Mouse (Mus musculus) forebrain, embryonic 11.5 days (tissue): ENCODE data around the gene Wdr59. TPM values are rescaled to one million over a fixed set of nuclear protein-coding genes. Genes with fewer than 3 reads are reported as not detected.

Experiments
- ATAC-seq: fragments of 200-750 bp; cut with Nextera tagmentation; replicated peaks from 2 replicates; pipeline ENCODE4 v1.8.0; 2017; ENCODE audit warnings: moderate TSS enrichment; ENCODE audit not compliant: low FRiP score
- DNase-seq: peaks from one replicate; pipeline ENCODE4 v3.0.0-alpha.2; 2017; ENCODE audit warnings: low spot score
- H3K27ac ChIP-seq: fragments of 300-500 bp; sonication (generic); 2 replicates; pipeline ENCODE4 v1.5.1; 2014; ENCODE audit warnings: low read depth, low read length
- H3K27me3 ChIP-seq: fragments of 300-500 bp; sonication (generic); 2 replicates; pipeline ENCODE4 v1.6.1; 2014; ENCODE audit warnings: mild to moderate bottlenecking, low read length, mixed read lengths; ENCODE audit not compliant: control insufficient read depth, insufficient read depth
- H3K36me3 ChIP-seq: fragments of 300-500 bp; sonication (generic); 2 replicates; pipeline ENCODE4 v1.6.1; 2014; ENCODE audit warnings: mild to moderate bottlenecking, low read length, moderate library complexity, mixed read lengths; ENCODE audit not compliant: control insufficient read depth, insufficient read depth
- H3K4me1 ChIP-seq: fragments of 300-500 bp; sonication (generic); replicated peaks from 2 replicates; pipeline ENCODE4 v1.6.1; 2014; ENCODE audit warnings: low read length, mixed read lengths; ENCODE audit not compliant: control insufficient read depth, insufficient read depth
- H3K4me2 ChIP-seq: fragments of 300-500 bp; sonication (generic); 2 replicates; pipeline ENCODE4 v1.6.1; 2014; ENCODE audit warnings: low read depth, mild to moderate bottlenecking, low read length, moderate library complexity, mixed read lengths; ENCODE audit not compliant: severe bottlenecking
- H3K4me3 ChIP-seq: fragments of 300-500 bp; sonication (generic); 2 replicates; pipeline ENCODE4 v1.5.1; 2014; ENCODE audit warnings: low read depth, low read length
- H3K9ac ChIP-seq: fragments of 300-500 bp; sonication (generic); 2 replicates; pipeline ENCODE4 v1.6.1; 2014; ENCODE audit warnings: low read length
- H3K9me3 ChIP-seq: fragments of 300-500 bp; sonication (generic); 2 replicates; pipeline ENCODE4 v1.6.1; 2016; ENCODE audit warnings: low read length, mixed read lengths; ENCODE audit not compliant: control insufficient read depth
- WGBS: fragments of 180-500 bp; shearing (Covaris S2); extraction: QIAGEN DNeasy Blood & Tissue Kit; methylation state at CpG from one replicate; pipeline ENCODE4 v1.1.7; 2014; 5-methylcytosine and 5-hydroxymethylcytosine counted together
- polyA plus RNA-seq: library from polyadenylated mRNA; unstranded; fragments of >200 nt; fragmentation: Nextera tagmentation; extraction: Ambion mirVana; gene quantifications from 2 replicates; pipeline ENCODE4 v1.2.1, GENCODE M21; 2014

Wdr59 gene
- polyA plus RNA-seq, 1 experiment from 2014 or later, result 3.7 TPM

DNA sequence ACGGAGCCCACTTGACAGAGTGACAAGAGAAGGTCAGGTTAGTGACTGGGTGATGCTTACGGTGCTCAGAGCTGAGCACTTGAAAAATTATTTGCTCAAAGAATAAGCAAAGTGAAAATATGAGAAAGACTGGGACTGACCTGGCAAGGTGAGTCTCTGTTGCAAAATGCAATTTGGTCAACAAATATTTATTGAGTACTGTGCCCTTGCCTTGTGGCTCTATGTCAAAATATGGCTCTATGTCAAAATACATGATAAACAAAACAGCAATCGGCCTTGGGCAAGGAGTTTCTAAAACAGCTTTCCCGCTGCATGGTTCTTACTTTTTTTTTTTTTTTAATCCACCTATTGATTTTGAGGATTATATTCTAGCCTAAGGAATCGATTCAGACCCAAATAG lies 13.6 kb upstream of the Wdr59 start:
- no peaks in the 10 kb centered on the region for H3K9me3 ChIP-seq
- DNase-seq, result no peak
- ATAC-seq, result no peak
- H3K4me2 ChIP-seq, result peak overlapping the region; percentile 83; the same call in 1 of the 2 replicates
- peaks cover 18% of the 10 kb centered on the region for H3K4me1 ChIP-seq
- peak overlapping the region; percentile 96; the same call in 1 of the 2 replicates for H3K4me3 ChIP-seq
- no peaks in the 10 kb centered on the region for H3K36me3 ChIP-seq
- no peak overlapping the region for H3K27ac ChIP-seq
- H3K9ac ChIP-seq, result no peak overlapping the region; the same call in 1 of the 2 replicates
- no peaks in the 10 kb centered on the region for H3K27me3 ChIP-seq
- WGBS, result 40% methylated on average over 5 of the region's 5 CpGs

DNA sequence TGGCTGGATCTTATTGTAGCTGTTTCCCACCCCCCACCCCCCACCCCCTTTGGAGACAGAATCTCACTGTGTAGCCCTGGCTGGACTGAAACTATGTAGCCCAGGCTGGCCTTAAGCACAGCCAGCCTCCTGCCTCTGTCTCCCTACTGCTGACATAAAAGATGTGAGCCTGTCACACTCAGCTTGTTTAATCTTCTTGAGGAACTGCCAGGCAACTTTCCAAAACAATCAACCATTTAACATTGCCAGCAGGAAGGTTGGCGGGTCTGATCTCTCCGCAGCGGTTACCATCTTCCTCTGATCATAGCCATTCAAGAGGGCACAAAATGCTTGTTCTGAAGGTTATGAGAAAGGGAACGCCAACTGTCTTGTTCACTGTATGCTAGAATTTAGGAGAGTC lies 11.6 kb upstream of the Wdr59 start:
- Histone ChIP-seq H3K4me1 (peaks cover 8% of the 10 kb centered on the region), H3K27me3 (no peaks in the 10 kb centered on the region), H3K4me3 (no peak overlapping the region), H3K9me3 (no peaks in the 10 kb centered on the region), H3K27ac (no peak overlapping the region), H3K4me2 (no peak overlapping the region), H3K36me3 (no peaks in the 10 kb centered on the region), H3K9ac (no peak overlapping the region)
- no peak for DNase-seq
- 76% methylated on average over 4 of the region's 4 CpGs for WGBS
- ATAC-seq, result no peak

DNA sequence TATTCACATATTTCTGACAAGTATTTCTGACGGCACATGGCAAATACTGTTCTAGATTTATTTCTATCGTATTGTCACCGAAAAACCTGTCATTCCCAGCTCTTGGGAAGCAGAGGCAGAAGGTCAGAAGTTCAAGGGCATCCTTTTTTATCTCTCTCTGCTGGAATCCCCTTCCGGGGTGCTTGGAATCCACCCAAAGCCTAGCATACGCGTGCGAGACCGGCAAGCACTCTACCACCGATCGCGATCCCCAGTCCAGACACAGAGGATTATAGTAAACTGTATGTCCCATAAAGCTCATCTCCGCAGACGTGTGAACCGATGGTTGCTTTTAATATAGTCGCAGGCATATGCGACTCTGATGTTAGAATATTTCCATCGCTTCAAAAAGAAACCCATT lies 9.7 kb upstream of the Wdr59 start:
- H3K4me1 ChIP-seq, result no peaks in the 10 kb centered on the region
- no peaks in the 10 kb centered on the region for H3K36me3 ChIP-seq
- H3K27me3 ChIP-seq, result no peaks in the 10 kb centered on the region
- H3K4me3 ChIP-seq, result no peak overlapping the region
- H3K4me2 ChIP-seq, result no peak overlapping the region
- 91% methylated on average over 17 of the region's 17 CpGs for WGBS
- ATAC-seq (no peak), DNase-seq (no peak)
- no peaks in the 10 kb centered on the region for H3K9me3 ChIP-seq
- H3K27ac ChIP-seq, result no peak overlapping the region
- H3K9ac ChIP-seq, result no peak overlapping the region

DNA sequence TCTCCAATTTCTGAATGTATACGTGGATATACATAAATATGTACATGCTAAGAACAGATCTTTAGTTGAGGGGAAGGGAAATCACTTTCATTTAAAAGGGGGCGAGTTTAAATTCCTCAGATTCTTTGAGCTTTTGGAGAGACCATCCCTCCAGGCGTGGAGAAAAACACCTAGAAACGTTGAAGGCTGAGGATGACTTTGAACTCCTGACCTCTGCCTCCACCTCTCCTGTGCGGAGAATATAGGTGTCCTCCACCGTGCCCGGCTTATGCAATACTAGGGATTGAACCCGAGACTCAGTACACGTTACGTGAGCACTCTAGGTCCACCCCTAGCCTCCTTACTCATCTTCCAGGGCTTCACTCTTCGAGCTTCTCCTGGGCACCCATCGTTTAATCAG lies 9.3 kb upstream of the Wdr59 start:
- Histone ChIP-seq H3K36me3 (no peaks in the 10 kb centered on the region), H3K27ac (no peak overlapping the region), H3K4me3 (no peak overlapping the region), H3K9ac (no peak overlapping the region), H3K9me3 (no peaks in the 10 kb centered on the region), H3K4me2 (no peak overlapping the region), H3K4me1 (no peaks in the 10 kb centered on the region), H3K27me3 (no peaks in the 10 kb centered on the region)
- DNase-seq, result no peak
- no peak for ATAC-seq
- 80% methylated on average over 12 of the region's 12 CpGs for WGBS

DNA sequence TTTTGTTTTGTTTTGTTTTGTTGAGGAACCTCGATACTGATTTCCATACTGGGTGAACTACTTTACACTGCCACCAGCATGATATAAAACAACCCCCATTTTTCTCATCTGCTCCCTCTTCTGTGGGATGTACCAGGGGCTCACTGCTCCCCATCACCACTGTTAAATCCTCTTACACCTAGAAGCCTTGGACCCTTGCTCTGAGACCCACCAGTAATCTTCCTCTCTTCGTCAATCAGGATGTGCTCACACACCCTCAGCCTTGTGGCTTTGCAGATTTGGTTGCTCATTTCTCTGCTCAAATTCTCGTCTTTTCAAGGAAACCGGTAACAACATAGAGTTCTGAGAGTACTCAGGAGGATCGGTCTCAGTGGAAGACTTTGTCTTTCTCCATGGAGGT lies 6.2 kb upstream of the Wdr59 start:
- WGBS, result 76% methylated on average over 5 of the region's 5 CpGs
- no peaks in the 10 kb centered on the region for H3K4me1 ChIP-seq
- no peak overlapping the region for H3K4me2 ChIP-seq
- ATAC-seq (no peak), DNase-seq (no peak)
- no peaks in the 10 kb centered on the region for H3K27me3 ChIP-seq
- H3K36me3 ChIP-seq, result no peaks in the 10 kb centered on the region
- H3K9ac ChIP-seq, result no peak overlapping the region
- no peak overlapping the region for H3K4me3 ChIP-seq
- H3K27ac ChIP-seq, result no peak overlapping the region
- H3K9me3 ChIP-seq, result no peaks in the 10 kb centered on the region

DNA sequence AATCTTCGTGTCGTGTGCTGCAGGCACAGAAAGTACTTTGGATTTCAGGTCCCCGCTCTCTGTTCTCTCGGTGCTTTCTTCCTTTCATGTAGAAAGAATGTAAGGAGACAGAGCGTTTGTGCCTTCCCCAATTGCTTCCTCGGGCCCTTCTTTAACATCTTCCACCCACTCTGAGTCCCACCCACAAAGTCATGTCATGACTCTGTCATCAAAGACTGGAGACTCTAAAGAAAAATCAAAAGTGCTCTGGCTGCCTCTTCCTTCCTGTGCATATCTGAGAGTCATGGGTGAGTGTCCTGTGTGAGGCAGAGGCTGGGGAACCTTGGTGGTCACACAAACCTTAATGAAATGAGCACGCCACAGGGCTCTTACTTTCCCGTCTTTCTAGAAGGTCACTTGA lies 5.3 kb upstream of the Wdr59 start:
- Histone ChIP-seq H3K9ac (no peak overlapping the region), H3K9me3 (no peaks in the 10 kb centered on the region), H3K4me1 (no peaks in the 10 kb centered on the region), H3K27ac (no peak overlapping the region), H3K4me2 (no peak overlapping the region), H3K36me3 (no peaks in the 10 kb centered on the region), H3K27me3 (no peaks in the 10 kb centered on the region), H3K4me3 (no peak overlapping the region)
- DNase-seq, result no peak
- 77% methylated on average over 8 of the region's 8 CpGs for WGBS
- no peak for ATAC-seq

DNA sequence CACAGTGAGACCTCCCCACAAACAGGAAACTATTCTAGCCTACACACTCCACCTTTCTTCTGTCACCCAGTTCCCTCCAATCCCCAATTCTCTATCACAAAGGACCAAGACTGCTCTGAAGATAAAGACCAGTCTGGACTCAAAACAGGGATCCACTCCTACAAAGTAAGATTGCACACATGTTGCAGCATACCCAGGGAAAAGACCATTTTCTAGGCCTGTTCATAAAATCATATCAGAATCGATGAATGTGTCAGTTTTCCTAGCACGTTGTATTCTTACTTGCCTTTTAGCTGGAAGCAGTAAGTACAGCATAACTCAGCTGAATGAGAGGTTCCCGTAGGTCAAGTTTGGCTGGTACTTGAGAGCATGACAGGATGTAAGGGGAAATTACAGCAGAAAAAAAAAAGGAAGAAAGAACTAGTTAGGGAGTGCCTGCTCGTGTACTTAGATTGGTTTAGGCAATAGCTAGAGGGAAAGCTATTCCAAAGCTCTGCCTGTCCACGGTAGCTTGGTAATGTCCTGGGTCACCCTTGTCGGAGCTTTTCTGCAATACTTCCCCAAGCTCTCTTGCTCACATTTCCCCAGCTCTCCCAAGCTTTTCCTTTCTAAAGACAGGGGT lies 4.6 kb upstream of the Wdr59 start:
- no peak overlapping the region for H3K4me3 ChIP-seq
- WGBS, result 82% methylated on average over 6 of the region's 6 CpGs
- ATAC-seq (no peak), DNase-seq (no peak)
- no peak overlapping the region for H3K9ac ChIP-seq
- H3K4me1 ChIP-seq, result no peaks in the 10 kb centered on the region
- H3K4me2 ChIP-seq, result no peak overlapping the region
- H3K27me3 ChIP-seq, result no peaks in the 10 kb centered on the region
- H3K36me3 ChIP-seq, result no peaks in the 10 kb centered on the region
- H3K27ac ChIP-seq, result no peak overlapping the region
- no peaks in the 10 kb centered on the region for H3K9me3 ChIP-seq

DNA sequence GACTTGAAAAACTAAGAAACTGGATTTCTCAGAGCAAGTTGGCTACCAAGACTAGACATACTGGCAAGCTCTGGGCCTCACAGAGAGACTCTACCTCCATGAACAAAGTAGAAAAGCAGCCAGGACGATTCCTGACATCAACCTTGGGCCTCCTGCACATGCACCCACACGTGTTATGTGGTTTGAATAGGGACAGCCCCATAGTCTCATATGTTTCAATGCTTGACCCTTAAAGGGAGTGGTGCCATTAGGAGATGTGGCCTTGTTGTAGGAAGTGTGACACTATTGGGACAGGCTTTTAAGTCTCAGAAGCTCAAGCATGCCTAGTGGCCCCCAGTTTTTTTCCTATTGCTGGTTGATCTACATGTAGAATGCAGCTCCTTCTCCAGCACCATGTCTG lies 4.4 kb downstream of the Wdr59 start:
- WGBS, result 93% methylated on average over 2 of the region's 2 CpGs

DNA sequence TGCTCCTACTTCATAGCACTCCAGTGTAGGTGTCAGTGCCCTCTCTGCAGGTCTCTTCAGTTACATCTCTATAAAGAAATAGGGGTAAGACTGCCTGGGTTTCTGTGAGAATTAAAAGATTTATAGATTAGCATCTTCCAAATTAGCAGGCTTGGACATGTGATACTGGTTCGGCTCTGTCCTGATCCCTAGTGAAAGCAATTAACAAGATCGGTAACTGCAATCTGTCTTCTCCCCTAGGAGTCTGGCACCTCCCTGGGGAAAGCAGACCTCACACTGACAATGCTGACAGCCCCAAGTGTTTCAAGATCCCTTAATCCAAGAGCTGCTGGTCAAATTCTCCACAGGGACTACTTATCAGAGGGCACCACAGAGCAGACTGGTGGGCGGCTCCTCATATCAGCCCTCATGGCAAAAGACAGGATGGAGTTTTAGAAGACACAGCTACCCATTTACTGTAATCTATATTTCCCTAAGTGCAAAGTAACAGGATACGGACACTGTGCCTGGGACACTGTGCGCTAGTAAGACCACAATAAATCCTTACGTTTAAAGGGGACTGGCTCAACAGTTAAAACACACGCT lies 5.3 kb downstream of the Wdr59 start:
- H3K27ac ChIP-seq, result no peak overlapping the region
- DNase-seq (no peak), ATAC-seq (no peak)
- no peaks in the 10 kb centered on the region for H3K9me3 ChIP-seq
- H3K4me3 ChIP-seq, result no peak overlapping the region
- no peaks in the 10 kb centered on the region for H3K27me3 ChIP-seq
- H3K9ac ChIP-seq, result no peak overlapping the region
- 86% methylated on average over 7 of the region's 7 CpGs for WGBS
- no peaks in the 10 kb centered on the region for H3K36me3 ChIP-seq
- H3K4me1 ChIP-seq, result 0 out of 2 replicates have a peak, but pooled peaks cover 2% of the 10 kb centered on the region
- no peak overlapping the region for H3K4me2 ChIP-seq

More for the DNA sequence above, 4.4 kb downstream of the Wdr59 start:
- H3K27ac ChIP-seq, result no peak overlapping the region
- no peaks in the 10 kb centered on the region for H3K27me3 ChIP-seq
- H3K36me3 ChIP-seq, result no peaks in the 10 kb centered on the region
- ATAC-seq, result no peak
- no peak overlapping the region for H3K9ac ChIP-seq
- DNase-seq, result no peak
- H3K9me3 ChIP-seq, result no peaks in the 10 kb centered on the region
- no peak overlapping the region for H3K4me2 ChIP-seq
- H3K4me1 ChIP-seq, result 0 out of 2 replicates have a peak, but pooled peaks cover 2% of the 10 kb centered on the region
- H3K4me3 ChIP-seq, result no peak overlapping the region
